Mouse (Mus musculus) midbrain, embryonic 12.5 days (tissue): ENCODE measurements around the gene Vmn1r2. TPM values are rescaled to one million over a fixed set of nuclear protein-coding genes. Genes with fewer than 3 reads are reported as not detected.

Experiments used
- polyA plus RNA-seq: library from polyadenylated mRNA; unstranded; fragments of >200 nt; fragmentation: Nextera tagmentation; extraction: Ambion mirVana; gene quantifications from 2 replicates; pipeline ENCODE4 v1.2.1, GENCODE M21; 2016

Gene Vmn1r2
- polyA plus RNA-seq, 1 experiment from 2014 or later, result not detected

Other genes starting within 250 kb of the Vmn1r2 start
- gene Vmn1r3, start 18.0 kb downstream of the Vmn1r2 start, polyA plus RNA-seq, result not detected in 2 replicates